ENCODE assay signal across 8 mouse cellular contexts in genomic region chr2:164856309-164857100, GRCm38 (mm10). TPM values are rescaled to one million over a fixed set of nuclear protein-coding genes. Genes with fewer than 3 reads are reported as not detected.
DNase-seq lines count a peak whose midpoint lies in the region; ATAC-seq lines count a peak whose summit lies in the region.

No protein-coding gene starts in this region.

- peaks cover 42% of the 10 kb centered on the region for H3K27me3 ChIP-seq in kidney, embryonic 15.5 days
- peaks cover 85% of the 10 kb centered on the region for H3K27me3 ChIP-seq in heart, embryonic 13.5 days (replicated peaks)
- peaks cover 83% of the 10 kb centered on the region for H3K27me3 ChIP-seq in liver, embryonic 13.5 days
- peaks cover 51% of the 10 kb centered on the region for H3K27me3 ChIP-seq in neural tube, embryonic 15.5 days (replicated peaks)

- H3K9me3 ChIP-seq in kidney, embryonic 15.5 days (replicated peaks): no peaks in the 10 kb centered on the region
- H3K9me3 ChIP-seq in heart, embryonic 13.5 days: no peaks in the 10 kb centered on the region
- no peaks in the 10 kb centered on the region for H3K9me3 ChIP-seq in liver, embryonic 13.5 days (replicated peaks)
- H3K9me3 ChIP-seq in neural tube, embryonic 15.5 days (replicated peaks): no peaks in the 10 kb centered on the region

- peaks cover 58% of the 10 kb centered on the region for H3K4me1 ChIP-seq in kidney, embryonic 15.5 days
- peaks cover 27% of the 10 kb centered on the region for H3K4me1 ChIP-seq in heart, embryonic 13.5 days
- peaks cover 35% of the 10 kb centered on the region for H3K4me1 ChIP-seq in liver, embryonic 13.5 days (replicated peaks)
- peaks cover 26% of the 10 kb centered on the region for H3K4me1 ChIP-seq in neural tube, embryonic 15.5 days

- H3K9ac ChIP-seq in kidney, embryonic 15.5 days: peak overlapping the region; percentile 52
- H3K9ac ChIP-seq in heart, embryonic 13.5 days: peak overlapping the region; percentile 81
- H3K9ac ChIP-seq in liver, embryonic 13.5 days: no peak overlapping the region
- H3K9ac ChIP-seq in neural tube, embryonic 15.5 days (replicated peaks): peak overlapping the region; percentile 50

- peak overlapping the region; percentile 19; the same call in 1 of the 2 replicates for H3K27ac ChIP-seq in kidney, embryonic 15.5 days
- no peak overlapping the region for H3K27ac ChIP-seq in heart, embryonic 13.5 days (replicated peaks)
- H3K27ac ChIP-seq in liver, embryonic 13.5 days: no peak overlapping the region
- peak overlapping the region; percentile 69; the same call in 1 of the 2 replicates for H3K27ac ChIP-seq in neural tube, embryonic 15.5 days (replicated peaks)

- H3K4me2 ChIP-seq in kidney, embryonic 15.5 days: peak overlapping the region; percentile 83
- H3K4me2 ChIP-seq in heart, embryonic 13.5 days: peak overlapping the region; percentile 97
- peak overlapping the region; percentile 70 for H3K4me2 ChIP-seq in liver, embryonic 13.5 days
- peak overlapping the region; percentile 96 for H3K4me2 ChIP-seq in neural tube, embryonic 15.5 days

- 0 out of 2 replicates have a peak, but pooled peaks cover 3% of the 10 kb centered on the region for H3K36me3 ChIP-seq in kidney, embryonic 15.5 days
- H3K36me3 ChIP-seq in heart, embryonic 13.5 days: no peaks in the 10 kb centered on the region
- H3K36me3 ChIP-seq in liver, embryonic 13.5 days: no peaks in the 10 kb centered on the region
- H3K36me3 ChIP-seq in neural tube, embryonic 15.5 days: no peaks in the 10 kb centered on the region

- no peak for ATAC-seq in kidney, embryonic 15.5 days (replicated peaks; ENCODE audit: low FRiP score)
- peak; percentile 17 for ATAC-seq in activated CD4-positive, CD25-positive, alpha-beta regulatory T cell, adult 4 months
- ATAC-seq in heart, embryonic 13.5 days (ENCODE audit: extremely low read depth, insufficient number of reproducible peaks, low FRiP score, low TSS enrichment): no peak
- ATAC-seq in liver, embryonic 13.5 days (ENCODE audit: low read depth): no peak
- ATAC-seq in neural tube, embryonic 15.5 days (ENCODE audit: low FRiP score): peak; percentile 19; the same call in 1 of the 2 replicates

- DNase-seq in kidney, postnatal 14 days: no peak
- no peak for DNase-seq in liver, embryonic 13.5 days
- DNase-seq in spleen, postnatal 10 days (ENCODE audit: low spot score in 2 of 2): no peak
- no peak for DNase-seq in thymus, postnatal 14 days

- H3K4me3 ChIP-seq in kidney, embryonic 15.5 days (replicated peaks): peak overlapping the region; percentile 52
- peak overlapping the region; percentile 64 for H3K4me3 ChIP-seq in heart, embryonic 13.5 days
- peak overlapping the region; percentile 51 for H3K4me3 ChIP-seq in liver, embryonic 13.5 days (replicated peaks)
- peak overlapping the region; percentile 50 for H3K4me3 ChIP-seq in neural tube, embryonic 15.5 days (replicated peaks)

- 2% methylated on average over 42 of the region's 42 CpGs for WGBS in kidney, embryonic 15.5 days
- WGBS in heart, embryonic 13.5 days: 2% methylated on average over 42 of the region's 42 CpGs
- WGBS in liver, embryonic 13.5 days (ENCODE audit: insufficient replicate concordance): 2% methylated on average over 42 of the region's 42 CpGs
- 2% methylated on average over 42 of the region's 42 CpGs for WGBS in neural tube, embryonic 15.5 days

RNA-seq across cellular contexts. Expression of gene Pltp, which starts 1.0 kb away (rescaled TPM):
- polyA plus RNA-seq in kidney, embryonic 15.5 days (2015; fragmentation: Nextera tagmentation; extraction: Ambion mirVana): 35.6 and 38.7 TPM in 2 replicates
- polyA plus RNA-seq in activated CD4-positive, CD25-positive, alpha-beta regulatory T cell, adult 4 months (2017; shearing (Covaris generic)): 1 to 10 TPM in 1 of 2 experiments, under 1 TPM in 1; 0.87 to 1.0 TPM
- polyA plus RNA-seq in heart, embryonic 13.5 days (2015; fragmentation: Nextera tagmentation; extraction: Ambion mirVana): 11.8 and 14.9 TPM in 2 replicates
- polyA plus RNA-seq in liver, embryonic 13.5 days (2015; fragmentation: Nextera tagmentation; extraction: Ambion mirVana): 7.7 and 8.3 TPM in 2 replicates
- polyA plus RNA-seq in neural tube, embryonic 15.5 days (2015; fragmentation: Nextera tagmentation; extraction: Ambion mirVana): 117 and 192 TPM in 2 replicates

RNA-seq across cellular contexts. Expression of gene Pcif1, which starts 22.6 kb away (rescaled TPM):
- polyA plus RNA-seq in kidney, embryonic 15.5 days (2015; fragmentation: Nextera tagmentation; extraction: Ambion mirVana): 73.1 and 81.1 TPM in 2 replicates
- polyA plus RNA-seq in activated CD4-positive, CD25-positive, alpha-beta regulatory T cell, adult 4 months (2017; shearing (Covaris generic)): 100 to 1,000 TPM; 102 to 122 TPM
- 56.0 and 63.1 TPM in 2 replicates for polyA plus RNA-seq in heart, embryonic 13.5 days (2015; fragmentation: Nextera tagmentation; extraction: Ambion mirVana)
- 45.5 and 48.3 TPM in 2 replicates for polyA plus RNA-seq in liver, embryonic 13.5 days (2015; fragmentation: Nextera tagmentation; extraction: Ambion mirVana)
- 79.9 and 85.2 TPM in 2 replicates for polyA plus RNA-seq in neural tube, embryonic 15.5 days (2015; fragmentation: Nextera tagmentation; extraction: Ambion mirVana)

RNA-seq across cellular contexts. Expression of gene Neurl2, which starts 23.2 kb away (rescaled TPM):
- polyA plus RNA-seq in kidney, embryonic 15.5 days (2015; fragmentation: Nextera tagmentation; extraction: Ambion mirVana): 7.0 and 8.9 TPM in 2 replicates
- under 1 TPM in 1 of 2 experiments, not detected in 1; 0.69 TPM for polyA plus RNA-seq in activated CD4-positive, CD25-positive, alpha-beta regulatory T cell, adult 4 months (2017; shearing (Covaris generic))
- 44.5 and 46.7 TPM in 2 replicates for polyA plus RNA-seq in heart, embryonic 13.5 days (2015; fragmentation: Nextera tagmentation; extraction: Ambion mirVana)
- polyA plus RNA-seq in liver, embryonic 13.5 days (2015; fragmentation: Nextera tagmentation; extraction: Ambion mirVana): 2.4 and 2.5 TPM in 2 replicates
- polyA plus RNA-seq in neural tube, embryonic 15.5 days (2015; fragmentation: Nextera tagmentation; extraction: Ambion mirVana): 6.8 and 7.1 TPM in 2 replicates

RNA-seq across cellular contexts. Expression of gene Ctsa, which starts 23.8 kb away (rescaled TPM):
- polyA plus RNA-seq in kidney, embryonic 15.5 days (2015; fragmentation: Nextera tagmentation; extraction: Ambion mirVana): 160 and 170 TPM in 2 replicates
- 100 to 1,000 TPM; 215 to 216 TPM for polyA plus RNA-seq in activated CD4-positive, CD25-positive, alpha-beta regulatory T cell, adult 4 months (2017; shearing (Covaris generic))
- 171 and 180 TPM in 2 replicates for polyA plus RNA-seq in heart, embryonic 13.5 days (2015; fragmentation: Nextera tagmentation; extraction: Ambion mirVana)
- polyA plus RNA-seq in liver, embryonic 13.5 days (2015; fragmentation: Nextera tagmentation; extraction: Ambion mirVana): 65.4 and 69.2 TPM in 2 replicates
- polyA plus RNA-seq in neural tube, embryonic 15.5 days (2015; fragmentation: Nextera tagmentation; extraction: Ambion mirVana): 99.9 and 113 TPM in 2 replicates

RNA-seq across cellular contexts. Expression of gene Spata25, which starts 28.2 kb away (rescaled TPM):
- 0.21 TPM in 1 of 2 replicates, not detected in the other for polyA plus RNA-seq in kidney, embryonic 15.5 days (2015; fragmentation: Nextera tagmentation; extraction: Ambion mirVana)
- not detected for polyA plus RNA-seq in activated CD4-positive, CD25-positive, alpha-beta regulatory T cell, adult 4 months (2017; shearing (Covaris generic))
- polyA plus RNA-seq in heart, embryonic 13.5 days (2015; fragmentation: Nextera tagmentation; extraction: Ambion mirVana): not detected in 2 replicates
- polyA plus RNA-seq in liver, embryonic 13.5 days (2015; fragmentation: Nextera tagmentation; extraction: Ambion mirVana): not detected in 2 replicates
- not detected in 2 replicates for polyA plus RNA-seq in neural tube, embryonic 15.5 days (2015; fragmentation: Nextera tagmentation; extraction: Ambion mirVana)

Comparison
In these comparisons a context has a peak if more than half of its experiments do, and no peak if none do; other contexts are left out.
1. ATAC-seq: peak in activated CD4-positive, CD25-positive, alpha-beta regulatory T cell, adult 4 months (single experiment) and neural tube, embryonic 15.5 days (single experiment); none in kidney, embryonic 15.5 days (single experiment), heart, embryonic 13.5 days (single experiment) and liver, embryonic 13.5 days (single experiment).
2. H3K27ac ChIP-seq: peak in kidney, embryonic 15.5 days (single experiment) and neural tube, embryonic 15.5 days (single experiment); none in heart, embryonic 13.5 days (single experiment) and liver, embryonic 13.5 days (single experiment).
3. Peak in every context shown above with its lines, with median percentiles within 50 percentile points of each other: H3K4me2 ChIP-seq and H3K4me3 ChIP-seq.